Mouse (Mus musculus) central nervous system, embryonic 18 days (tissue): Measurements from ENCODE around the gene Asphd2. TPM values are rescaled to one million over a fixed set of nuclear protein-coding genes. Genes with fewer than 3 reads are reported as not detected.

Experiments used
- polyA plus RNA-seq: library from polyadenylated mRNA; depleted of rRNA; stranded (reverse); fragments of >200 nt; gene quantifications from 2 replicates; pipeline ENCODE4 v1.2.3, GENCODE M21; 2012; rRNA removed

The Asphd2 gene
- polyA plus RNA-seq = 118 and 122 TPM in 2 replicates

DNA sequence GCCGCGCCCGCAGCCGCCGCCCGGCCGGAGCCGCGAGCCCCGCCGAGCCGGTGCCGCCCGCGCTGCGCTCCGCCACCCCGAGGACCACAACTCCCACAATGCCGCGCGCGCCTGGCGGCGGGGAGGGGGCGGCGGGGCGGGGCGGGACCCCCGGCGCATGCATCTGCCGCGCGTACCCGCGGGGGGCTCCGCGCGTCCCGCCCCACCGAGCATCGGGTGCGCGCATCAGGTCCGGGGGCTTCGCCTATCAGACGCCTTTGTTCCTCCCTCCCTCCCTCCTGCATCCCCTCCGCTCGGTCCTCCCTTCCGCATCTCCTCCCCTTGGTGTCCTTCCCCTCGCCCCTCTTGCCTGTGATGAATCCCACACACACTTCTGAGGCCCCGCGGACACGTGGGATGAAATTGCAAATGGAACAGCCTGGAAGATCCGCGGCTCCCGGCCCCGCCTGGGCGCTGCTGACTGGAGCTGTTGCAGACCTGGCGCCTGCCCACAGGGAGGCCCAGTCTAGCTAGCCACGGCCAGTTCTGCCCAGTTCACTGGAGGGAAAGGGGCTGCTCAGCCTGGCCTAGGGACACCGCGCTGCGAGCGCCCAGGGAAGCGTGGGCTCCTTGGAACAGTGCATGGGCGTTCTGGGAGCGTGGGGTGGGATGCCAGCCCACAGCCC is at the start of gene Asphd2:
Gene Asphd2, minus strand, starts transcription at position 88 of the 665 bp plus-strand sequence.

GRCm38 (mm10) chr5:112355910-112356309 is 38.8 kb downstream of the Asphd2 start, which contains the start of gene Gm6583:
Gene Gm6583 (minus strand): TSS chr5:112356033.

DNA sequence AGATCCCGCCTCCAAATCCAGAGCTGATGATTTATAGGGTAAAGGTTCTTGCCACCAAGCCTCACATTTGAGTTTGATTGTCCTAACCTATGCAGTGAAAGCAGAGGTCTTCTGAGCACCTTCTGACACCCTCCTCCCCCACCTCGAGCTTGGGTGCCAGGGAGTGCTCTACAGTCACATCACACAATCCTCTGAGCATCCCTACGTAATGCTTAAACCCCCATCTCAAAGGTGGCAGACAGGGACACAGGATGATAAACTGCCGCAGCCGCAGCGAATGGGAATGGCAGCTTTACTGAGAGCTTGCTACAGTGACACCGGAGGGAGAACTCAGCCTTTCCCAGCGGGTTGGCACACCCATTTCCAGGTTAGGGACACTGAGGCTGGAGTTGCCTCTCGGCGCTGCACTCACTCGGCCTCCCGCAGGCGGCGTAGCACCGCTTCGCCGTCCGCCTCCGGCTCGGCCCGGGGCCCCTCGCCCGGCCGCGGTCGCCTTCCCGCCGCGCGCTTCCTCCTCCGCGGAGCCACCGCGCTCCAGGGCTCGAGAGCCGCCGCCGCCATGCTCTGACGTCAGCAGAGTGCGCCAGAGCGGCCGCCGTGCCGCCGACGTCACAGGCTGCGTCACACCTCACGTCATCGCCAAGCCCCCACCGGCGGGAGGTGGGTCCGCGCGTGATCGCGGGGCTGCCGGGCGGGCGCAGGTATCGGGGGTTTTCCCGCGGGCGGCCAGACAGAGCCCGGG is 52.0 kb downstream of the Asphd2 start, which contains the start of the genes Srrd and Hps4:
Gene Srrd, minus strand, starts transcription at position 578 of the 742 bp plus-strand sequence.
Gene Hps4, plus strand, starts transcription at position 621 of the 742 bp plus-strand sequence.

Other genes with a start within 250 kb of the Asphd2 start
- gene Cryba4, start 142.3 kb downstream of the Asphd2 start, polyA plus RNA-seq = 1.1 and 1.2 TPM in 2 replicates
- 2.8 and 3.2 TPM in 2 replicates for gene Crybb1, start 139.1 kb downstream of the Asphd2 start, polyA plus RNA-seq
- 19.9 TPM in 2 replicates for gene Tpst2, start 118.2 kb downstream of the Asphd2 start, polyA plus RNA-seq
- gene Tfip11, start 68.5 kb downstream of the Asphd2 start, polyA plus RNA-seq = 32.6 and 33.6 TPM in 2 replicates
- gene Srrd, start 51.8 kb downstream of the Asphd2 start, polyA plus RNA-seq = 76.0 and 80.2 TPM in 2 replicates
- gene Hps4, start 51.8 kb downstream of the Asphd2 start, polyA plus RNA-seq = 53.6 and 55.9 TPM in 2 replicates
- gene Gm6583, start 38.8 kb downstream of the Asphd2 start, polyA plus RNA-seq = 0.05 TPM in 1 of 2 replicates, not detected in the other
- gene Gm6588, start 54.6 kb upstream of the Asphd2 start, polyA plus RNA-seq = not detected in 2 replicates
- 79.6 and 81.8 TPM in 2 replicates for gene Sez6l, start 182.3 kb upstream of the Asphd2 start, polyA plus RNA-seq